Mouse (Mus musculus): ENCODE data around the gene Col28a1.

DNA sequence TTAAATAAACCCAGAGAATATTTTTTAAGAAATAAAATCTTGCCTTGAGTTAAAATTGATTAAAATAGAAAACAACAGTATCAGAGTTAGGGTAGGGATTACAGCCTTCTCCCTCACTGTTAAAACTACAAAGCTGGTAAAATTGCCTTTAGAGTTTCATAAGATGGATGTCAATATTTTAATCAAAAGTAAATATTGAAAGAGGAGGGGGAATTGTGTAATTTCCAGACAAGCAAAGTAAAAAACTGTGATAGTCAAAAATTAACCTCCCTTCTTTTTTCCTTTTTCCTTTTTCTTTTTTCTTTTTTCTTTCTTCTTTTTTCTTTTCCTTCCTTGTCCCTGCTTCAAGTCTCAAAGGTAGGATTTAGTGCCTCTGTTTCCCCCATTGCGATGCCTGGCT is 146.6 kb downstream of the Col28a1 start:
- no peak for TF ChIP-seq CTCF (IDR thresholded peaks at IDR 0.05; ENCODE audit: insufficient read depth, low read depth, low read length)
- TF ChIP-seq POLR2A (IDR thresholded peaks at IDR 0.05; ENCODE audit: insufficient read depth, low read depth, low read length) = no peak
